Mouse (Mus musculus) T-helper 2 cell (primary cell): Measurements from ENCODE around the gene Ptpn3.

Experiments
- in situ Hi-C: fragments of 300-600 bp; cut with MboI, MseI; formaldehyde crosslinking; loops from one replicate; pipeline ENCODE4 v1.15.1; 2025; ENCODE audit warnings: high pct_unique_total_duplicates

Ptpn3 gene

DNA sequence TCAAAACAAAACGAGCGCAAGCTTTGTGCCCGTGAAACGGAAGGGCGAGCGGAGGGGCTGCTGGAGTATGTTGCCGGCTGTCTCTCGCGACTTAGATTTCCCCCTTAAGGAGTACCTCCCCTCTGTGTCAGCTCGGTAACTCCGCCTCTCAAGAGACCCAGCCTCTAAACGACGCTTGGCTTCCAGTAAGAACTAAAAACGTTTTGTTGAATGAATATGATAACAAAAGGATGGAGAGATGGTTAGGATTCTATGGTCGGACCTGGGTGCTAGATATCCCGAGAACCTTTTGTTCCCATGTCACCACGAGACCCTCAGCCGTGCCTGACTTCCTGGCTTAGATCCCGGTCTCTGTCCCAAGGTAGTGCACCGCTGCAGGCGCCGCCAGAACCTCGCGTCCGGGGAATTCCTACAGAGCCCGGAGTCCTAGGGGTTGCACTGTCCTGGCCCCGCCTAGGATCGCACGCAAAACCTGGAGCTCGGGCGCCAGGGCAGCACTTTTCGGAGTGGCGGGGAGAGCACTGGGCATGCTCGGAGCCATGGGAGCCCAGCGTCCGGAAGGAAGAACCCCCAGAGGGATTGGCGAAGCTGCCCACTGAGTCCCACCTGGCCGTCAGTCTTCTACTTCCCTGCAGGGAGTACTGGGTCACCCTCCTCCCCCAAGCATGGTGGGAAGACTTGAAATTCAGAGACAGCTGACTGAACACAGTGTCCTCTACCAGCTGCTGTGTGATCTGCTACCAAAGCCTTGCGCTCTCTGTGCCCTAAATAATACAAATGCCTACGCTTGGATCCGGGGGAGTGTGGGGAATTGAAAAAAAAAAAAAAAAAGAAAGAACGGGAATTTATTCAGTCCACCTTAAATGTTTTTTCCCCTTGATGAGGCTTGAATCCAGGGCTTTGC is at the start of gene Ptpn3:
TSS of gene Ptpn3 (minus strand) at position 428 of the 904 bp plus-strand sequence.
- in situ Hi-C loops: no loop called here

DNA sequence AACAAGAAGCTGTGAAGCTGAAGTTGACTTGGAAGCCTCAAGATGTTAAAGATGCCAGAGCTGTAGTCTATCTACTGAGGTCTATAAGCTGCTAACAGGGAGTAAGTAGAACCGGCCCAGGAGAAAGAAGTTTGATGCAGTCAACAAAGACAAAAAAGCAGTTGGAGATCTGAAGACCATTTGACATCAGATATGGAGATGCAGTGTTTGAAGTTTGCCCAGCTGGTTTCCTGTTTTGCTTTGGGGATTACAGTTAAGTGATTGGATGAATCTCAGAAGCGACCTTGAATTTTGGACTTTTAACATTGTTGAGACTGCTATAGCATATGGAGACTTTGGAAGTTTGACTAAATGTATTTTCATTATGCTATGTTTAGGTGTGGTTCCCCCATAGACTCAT is 48.9 kb upstream of the Ptpn3 start:
- in situ Hi-C loops: no loop called here

DNA sequence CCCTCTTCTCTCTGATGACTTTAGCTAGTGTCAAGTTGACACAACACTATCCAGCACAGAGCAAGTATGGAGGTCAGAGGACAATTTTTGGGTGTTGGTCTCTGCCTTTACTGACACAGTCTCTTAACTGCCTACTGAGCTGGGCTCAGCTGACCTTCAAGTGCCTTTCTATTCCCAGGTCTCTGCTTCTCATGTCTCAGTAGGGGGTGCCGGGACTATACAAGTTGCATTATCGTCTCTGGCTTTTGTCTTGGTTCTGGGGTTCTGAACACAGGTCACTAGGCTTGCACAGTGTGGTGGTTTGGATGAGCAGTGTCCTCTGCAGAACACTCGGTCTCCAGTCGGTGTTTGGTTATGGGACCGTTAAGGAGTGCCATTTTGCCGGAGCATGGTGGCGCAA is 42.4 kb upstream of the Ptpn3 start:
- in situ Hi-C loops: no loop called here

DNA sequence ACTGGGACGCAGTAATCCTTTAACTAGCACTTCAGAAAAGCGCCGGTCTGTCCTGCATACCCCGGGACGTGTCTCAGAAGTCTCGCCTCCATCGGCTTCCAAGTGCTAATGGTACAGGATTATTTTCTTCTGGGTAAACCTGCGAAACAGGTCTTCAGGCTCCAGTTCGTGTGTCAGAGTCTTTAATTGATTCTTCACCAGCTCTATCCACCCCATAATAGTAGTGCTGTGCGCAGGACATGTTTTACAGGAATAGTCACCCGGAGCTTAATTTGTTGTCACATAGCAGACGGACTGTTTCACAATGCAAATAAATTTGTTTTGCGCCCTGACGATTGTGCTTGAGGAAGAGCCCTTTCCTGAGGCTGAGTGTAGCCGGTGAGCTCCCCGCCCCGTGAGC is 37.3 kb upstream of the Ptpn3 start:
- in situ Hi-C loops: no loop called here

DNA sequence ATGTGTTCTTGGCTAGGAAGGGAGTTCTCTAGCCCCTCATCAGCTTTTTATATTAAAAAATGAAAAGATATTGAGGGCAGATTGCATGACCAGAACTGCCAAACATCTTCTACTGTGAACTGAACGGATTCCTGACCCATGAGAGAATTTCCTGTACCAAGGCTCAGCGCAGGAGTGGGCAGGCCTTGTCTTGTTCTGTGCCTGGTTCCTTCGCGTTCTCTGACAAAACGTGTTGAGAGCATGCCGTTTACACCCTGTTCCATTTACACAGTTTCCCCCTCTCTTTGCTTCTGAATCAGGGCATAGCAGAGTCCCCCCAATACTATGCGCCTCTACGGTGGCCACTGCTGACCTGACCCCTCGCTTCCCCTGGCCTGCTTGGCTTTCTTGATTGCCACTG is 36.4 kb upstream of the Ptpn3 start:
- in situ Hi-C loops: no loop called here

DNA sequence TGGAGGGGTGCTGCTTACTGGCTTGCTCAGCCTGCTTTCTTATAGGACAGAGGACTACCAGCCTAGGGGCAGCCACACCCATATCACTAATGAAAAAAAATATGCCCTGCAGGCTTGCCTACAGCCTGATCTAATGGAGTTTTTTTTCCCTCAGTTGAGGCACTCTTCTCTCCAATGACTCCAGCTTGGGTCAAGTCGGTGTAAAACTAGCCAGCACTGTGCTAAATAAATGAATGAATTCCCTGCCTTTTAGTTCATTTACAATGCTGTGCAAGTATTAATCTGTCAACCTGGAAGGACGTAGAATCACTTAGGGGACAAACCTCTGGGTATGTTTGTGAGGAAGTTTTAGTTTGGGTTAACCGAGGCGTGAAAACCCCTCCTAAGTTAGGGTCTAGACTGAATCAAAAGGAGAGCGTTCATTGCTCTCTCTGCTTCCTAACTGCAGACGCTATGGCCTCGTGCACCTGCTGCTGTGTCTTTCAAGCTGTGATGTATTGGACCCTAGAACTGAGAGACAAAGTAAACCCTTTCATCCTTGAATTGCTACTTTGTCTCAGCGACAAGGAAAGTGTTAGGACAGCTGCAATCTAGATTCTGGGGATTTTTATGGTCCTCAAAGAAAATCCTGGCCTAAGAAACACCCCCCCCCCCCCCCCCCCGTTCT is 33.5 kb upstream of the Ptpn3 start:
- in situ Hi-C loops: no loop called here

DNA sequence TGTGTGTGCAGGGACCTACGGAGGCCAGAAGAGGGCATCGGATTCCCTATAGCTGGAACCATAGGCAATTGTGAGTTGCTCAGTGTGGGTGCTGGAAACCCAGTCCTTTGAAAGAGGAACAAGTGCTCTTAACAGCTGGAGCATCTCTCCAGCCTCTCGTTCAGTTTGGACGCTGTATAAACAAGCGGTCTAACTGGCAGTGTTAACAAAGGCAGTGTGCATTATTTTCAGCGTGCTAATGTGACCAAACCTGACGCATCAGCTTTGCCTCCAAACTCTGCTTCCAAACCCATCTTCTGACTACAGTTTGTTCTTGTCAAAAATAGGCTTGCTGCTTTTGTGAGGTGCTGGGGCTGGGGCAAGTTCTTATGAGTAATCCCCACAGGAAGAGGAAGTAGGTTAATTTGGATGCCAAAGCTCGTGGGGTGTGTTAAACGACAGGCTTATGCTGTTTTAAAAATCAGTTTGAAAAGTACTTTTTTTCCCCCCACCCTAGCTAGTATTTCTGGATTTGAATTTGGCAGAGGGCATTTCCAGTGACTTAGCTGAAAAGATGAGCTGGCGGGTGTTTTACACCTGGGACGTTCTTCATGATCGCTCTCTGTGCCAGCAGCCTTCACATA is 32.4 kb upstream of the Ptpn3 start:
- in situ Hi-C loops: no loop called here

DNA sequence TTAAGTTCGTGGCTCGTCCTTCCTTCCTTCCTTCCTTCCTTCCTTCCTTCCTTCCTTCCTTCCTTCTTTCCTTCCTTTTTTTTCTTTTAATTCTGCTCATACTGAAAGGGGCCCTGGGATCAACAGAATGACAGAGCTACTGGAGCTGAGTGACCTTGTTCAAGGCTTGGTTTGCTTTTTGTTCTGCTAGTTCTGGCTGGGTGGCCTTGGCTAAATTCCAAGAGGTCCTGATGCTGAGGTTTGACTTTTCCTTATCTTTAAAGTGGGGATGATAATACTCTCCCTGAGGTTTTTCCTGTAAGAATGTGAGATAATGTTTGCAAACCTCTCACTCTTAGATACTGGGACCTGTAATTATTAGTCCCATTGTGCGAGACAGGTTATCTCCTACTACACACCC is 30.9 kb upstream of the Ptpn3 start:
- in situ Hi-C loops: no loop called here

DNA sequence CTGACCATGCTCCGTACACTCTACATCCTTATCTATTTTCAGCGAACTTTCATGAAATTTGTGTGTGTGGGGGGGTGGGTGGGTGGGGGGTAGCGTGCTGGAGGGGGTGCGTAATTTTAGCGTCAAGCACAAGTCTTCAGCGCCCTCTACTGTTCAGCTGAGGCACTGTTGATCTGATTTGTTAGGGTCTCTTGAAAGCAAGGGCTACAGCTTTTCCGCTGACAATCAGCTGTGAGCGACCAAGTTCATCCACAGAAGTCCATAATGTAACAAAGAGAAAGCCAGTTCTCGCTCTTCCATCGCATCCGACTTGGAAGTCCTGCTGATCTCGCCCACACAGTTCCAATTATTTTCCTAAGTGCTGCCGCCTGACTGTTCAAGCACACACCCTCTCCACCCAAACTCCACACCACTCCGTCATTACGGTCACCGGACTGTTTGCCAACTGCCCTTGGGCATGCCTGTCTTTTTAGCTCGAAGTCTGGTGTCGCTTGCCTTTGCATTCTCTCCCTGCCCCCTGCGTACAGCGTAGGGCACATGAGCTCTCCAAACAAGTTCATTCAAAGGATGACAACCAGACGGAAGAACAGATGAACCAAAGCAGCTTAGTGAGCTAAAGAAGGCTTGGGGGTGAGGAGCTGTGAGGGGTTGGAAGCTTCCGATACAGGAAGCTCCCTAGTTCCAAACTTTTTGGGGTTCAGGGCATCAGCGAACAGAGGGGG is 19.1 kb upstream of the Ptpn3 start:
- in situ Hi-C loops: no loop called here

DNA sequence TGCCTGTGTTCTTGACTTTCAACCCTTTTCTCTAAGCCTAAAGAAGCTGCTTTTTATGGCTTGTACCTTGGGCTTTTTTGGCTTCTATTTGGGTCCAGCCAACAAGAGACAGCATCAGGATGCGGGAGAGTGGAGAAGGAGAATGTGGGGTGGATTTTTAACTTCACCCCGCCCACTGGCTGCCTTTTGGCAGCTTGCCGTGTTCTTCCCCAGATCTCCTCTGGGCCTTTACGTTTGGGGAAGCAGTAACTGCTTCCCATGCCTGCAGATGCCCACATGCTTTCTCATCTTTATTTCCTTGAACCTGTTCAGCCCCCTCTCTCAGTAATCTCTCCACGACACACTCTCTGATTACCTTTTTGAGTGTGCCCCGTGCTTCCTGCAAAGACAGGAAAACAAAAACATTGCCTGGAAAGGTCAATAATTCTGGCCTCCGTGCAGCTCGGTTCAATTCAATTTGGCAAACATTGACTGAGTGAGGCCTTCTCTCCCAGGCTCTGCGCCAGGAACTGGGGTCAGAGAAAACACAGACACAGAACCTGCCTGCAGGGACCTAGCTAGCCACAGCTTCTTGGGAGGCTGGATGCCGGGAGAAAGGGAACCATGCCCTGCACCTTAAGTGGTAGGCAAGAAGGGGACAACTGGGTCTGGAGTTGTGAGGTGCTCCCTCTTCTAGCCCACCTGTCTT is 17.0 kb upstream of the Ptpn3 start:
- in situ Hi-C loops: loop anchor here (5.0 to 10.0 kb wide), 2 partner anchors 254 to 474 kb away; no protein-coding TSS in a partner anchor

DNA sequence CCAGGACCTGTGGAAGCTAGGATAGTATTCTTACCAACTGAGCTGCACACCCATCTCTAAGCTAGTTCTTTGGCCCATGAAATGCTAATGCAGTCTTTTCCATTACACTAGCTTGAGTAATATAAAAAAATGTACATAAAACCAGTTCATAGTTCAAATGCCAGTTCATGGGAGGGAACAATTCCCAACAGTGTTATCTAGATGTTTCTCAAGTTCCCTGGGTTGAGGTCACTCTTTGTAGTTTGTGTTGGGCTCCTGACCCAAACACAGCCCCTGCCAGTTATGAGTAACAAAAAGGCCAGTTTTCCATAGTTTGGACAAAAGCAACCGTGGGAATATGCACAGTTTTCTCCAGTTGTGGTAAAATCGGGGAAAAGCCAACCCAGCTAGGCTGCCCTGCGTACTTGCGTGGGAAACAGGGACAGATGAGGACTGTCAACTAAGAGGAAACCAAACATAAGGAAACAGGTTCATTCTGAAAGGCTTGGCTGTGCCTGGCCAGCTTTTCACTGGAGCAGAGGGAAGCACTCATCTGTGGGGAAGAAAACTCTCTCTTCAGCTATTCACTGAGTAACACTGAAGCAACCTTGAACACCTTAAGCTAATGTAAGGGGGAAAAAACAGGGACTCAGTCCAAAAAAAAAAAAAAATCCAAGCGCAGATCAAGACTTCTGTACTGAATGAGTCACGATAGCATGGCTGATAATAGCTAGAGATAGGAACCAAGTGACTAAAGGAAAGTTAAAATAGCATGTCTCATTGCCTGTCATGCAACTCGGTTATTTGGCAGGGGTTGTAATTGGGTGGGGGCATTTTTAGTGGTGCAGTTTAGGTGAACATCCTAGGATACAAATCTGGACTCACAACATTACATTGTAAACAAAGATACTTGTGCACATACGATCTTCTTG is 10.9 kb upstream of the Ptpn3 start:
- in situ Hi-C loops: loop anchor here (10.0 kb wide), 1 partner anchor 248 kb away; no protein-coding TSS in a partner anchor

DNA sequence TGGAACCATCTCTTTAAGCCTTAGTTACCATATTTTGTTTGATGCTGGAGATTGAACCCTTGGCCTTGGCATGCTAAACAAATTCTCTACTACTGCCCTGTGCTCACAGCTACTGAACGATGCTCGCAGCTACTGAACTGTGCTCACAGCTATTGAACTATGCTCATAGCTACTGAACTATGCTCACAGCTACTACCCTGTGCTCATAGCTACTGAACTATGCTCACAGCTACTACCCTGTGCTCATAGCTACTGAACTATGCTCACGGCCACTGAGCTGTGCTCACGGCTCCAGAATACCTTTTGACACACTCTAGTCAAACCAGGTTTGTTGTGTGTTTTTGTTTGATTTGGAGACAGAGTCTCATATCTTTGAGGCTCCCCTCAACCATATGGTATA is 10.1 kb upstream of the Ptpn3 start:
- in situ Hi-C loops: loop anchor here (10.0 kb wide), 1 partner anchor 247 kb away; no protein-coding TSS in a partner anchor

DNA sequence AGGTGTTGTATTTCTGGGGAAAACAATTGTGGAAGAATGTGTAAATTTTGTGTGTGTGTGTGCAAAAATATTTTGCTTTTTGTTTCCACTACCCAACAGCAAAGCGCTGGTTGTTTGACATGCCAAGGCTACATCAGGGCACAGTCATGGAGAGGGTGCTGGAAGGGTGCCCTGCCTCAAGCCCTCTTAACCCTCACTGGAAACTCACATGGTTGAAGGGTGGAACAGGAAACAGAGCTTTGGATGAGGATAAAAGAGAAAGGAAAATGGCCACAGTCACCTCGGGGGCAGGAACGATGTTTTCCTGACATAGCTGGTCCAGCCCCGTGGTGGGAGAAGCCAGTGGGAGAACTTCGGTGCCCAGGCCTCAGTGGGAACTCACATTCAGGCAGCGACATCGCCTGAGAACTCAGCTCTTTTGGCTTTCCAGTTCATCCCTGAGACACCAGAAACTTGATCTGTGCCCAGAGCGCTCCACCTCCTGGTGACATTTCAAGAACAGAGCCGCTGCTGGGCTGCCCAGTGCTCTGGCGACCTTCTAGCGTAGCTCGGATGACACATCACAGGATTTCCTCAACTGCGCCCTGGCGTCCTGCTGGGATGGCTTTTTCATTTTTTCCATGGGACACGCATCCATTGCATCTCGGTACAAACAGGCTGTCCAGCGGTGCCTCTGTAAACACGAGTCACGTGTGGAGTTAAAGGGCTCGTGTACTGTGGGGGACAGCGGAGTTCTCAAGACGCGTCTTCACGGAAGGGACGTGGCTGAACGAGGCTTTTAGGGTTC is 6.8 kb upstream of the Ptpn3 start:
- in situ Hi-C loops: no loop called here

DNA sequence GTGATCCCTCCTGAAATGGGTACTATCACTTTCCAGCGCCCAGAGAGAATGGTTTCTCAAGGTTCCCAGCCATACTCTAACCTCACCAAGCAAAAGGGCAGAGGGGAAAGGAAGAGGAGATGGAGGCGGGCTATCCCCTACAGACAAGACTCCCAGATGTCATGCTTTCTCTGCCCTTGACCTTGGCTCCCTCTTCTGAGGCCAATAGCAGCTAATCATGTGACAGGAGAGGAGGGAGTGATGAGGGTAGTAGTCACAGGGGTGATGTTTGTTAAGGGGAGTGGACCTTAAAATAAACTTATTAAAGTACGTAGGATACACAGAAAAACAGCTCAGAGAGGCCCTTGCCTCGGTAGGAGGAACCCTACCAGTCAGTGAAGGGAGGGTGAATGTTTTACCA is 6.1 kb upstream of the Ptpn3 start:
- in situ Hi-C loops: no loop called here

DNA sequence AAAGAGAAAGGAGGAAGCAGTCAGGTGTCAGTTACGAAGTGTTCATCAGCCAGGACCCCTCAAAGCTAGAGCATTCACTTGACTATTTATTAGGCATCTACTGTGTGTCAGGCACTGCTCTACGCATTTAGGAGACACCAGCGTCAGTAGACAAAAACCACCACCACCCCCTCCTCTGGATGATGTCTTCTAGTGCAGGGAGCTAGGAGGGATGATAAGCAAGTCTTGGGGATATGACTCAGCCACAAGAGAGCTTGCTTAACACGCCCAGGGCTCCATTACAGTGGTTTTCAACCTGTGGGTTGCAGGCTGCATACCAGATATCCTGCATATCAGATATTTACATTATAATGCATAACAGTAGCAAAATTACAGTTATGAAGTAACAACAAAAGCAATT is 4.6 kb upstream of the Ptpn3 start:
- in situ Hi-C loops: no loop called here

DNA sequence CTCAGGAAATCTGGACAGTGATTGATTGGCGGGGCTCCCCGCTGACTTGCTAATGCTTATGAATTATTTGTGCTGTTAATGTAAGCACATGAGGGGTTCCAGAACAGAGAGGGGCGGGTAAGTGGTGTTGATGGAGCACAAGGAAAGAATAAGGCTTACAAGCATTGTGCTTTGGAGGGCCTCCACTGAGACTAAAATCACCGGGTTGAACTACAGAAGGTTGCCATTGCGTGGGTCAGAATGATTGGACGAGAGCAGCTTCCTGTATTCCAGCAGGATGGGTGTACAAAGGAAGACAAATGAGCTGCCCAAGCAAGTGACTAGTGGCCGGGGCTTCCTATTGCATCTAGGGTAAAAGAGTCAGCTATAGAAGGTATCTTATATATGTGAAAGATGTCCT is 4.0 kb upstream of the Ptpn3 start:
- in situ Hi-C loops: no loop called here

DNA sequence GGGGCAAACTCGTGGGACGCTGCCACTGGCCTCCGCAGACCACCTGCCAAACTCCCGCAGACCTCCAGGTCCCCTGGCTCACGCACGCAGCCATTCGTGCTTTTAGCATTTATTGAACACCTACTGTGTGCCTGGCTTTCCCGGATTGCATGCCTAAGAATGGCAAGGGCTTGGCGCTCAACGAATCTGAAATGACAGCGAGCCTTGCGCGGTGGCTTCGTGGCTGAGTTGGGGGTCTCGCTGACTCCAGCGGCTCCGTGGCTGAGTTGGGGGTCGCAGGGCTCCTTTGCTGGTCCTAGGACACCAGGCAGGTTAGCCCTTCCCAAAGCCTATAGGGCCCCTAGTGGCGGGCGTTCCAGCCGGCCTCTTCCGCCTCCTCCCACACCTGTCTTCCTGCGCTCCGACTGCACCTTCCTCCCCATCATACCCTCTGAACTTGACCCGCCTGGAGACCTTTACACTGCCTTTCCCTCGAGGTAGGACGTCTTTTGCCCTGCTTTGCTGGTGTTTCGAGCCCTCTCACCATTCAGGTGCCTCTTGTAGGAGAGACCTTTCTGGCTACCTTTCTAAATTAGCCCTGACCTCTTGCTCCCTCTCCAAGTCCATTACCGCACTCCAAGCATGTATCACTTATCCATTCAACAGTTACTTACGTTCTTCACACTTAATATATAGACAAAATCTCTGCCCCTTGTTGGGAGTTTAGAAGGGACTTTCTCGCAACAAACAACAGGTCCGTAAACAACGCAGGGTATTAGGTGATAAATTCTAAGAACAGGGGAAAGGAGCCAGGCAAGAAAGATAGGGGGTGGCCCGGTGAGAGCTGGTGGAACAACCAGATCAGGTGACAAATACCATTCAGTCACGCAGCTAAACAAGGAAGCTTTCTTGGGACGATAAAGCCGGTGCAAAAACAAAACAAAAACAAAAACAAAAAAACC is 898 bp downstream of the Ptpn3 start:
- in situ Hi-C loops: no loop called here
